Mouse (Mus musculus) midbrain, embryonic 13.5 days (tissue): Measurements from ENCODE around the gene Retnlb. TPM values are rescaled to one million over a fixed set of nuclear protein-coding genes. Genes with fewer than 3 reads are reported as not detected.
"Not testable (repeated sequence)": the region's sequence is repeated elsewhere in the genome, so short reads cannot be mapped to it uniquely, and the experiment has no call there.

Source experiments
- ATAC-seq: fragments of 200-750 bp; cut with Nextera tagmentation; 2 replicates; pipeline ENCODE4 v1.8.0; 2017; ENCODE audit warnings: mild to moderate bottlenecking, moderate TSS enrichment, moderate library complexity
- H3K27ac ChIP-seq: fragments of 300-500 bp; sonication (generic); 2 replicates; pipeline ENCODE4 v1.5.1; 2015; ENCODE audit warnings: inconsistent platforms, mild to moderate bottlenecking, moderate library complexity
- H3K27me3 ChIP-seq: fragments of 300-500 bp; sonication (generic); 2 replicates; pipeline ENCODE4 v1.6.1; 2015; ENCODE audit warnings: mild to moderate bottlenecking, inconsistent platforms
- H3K36me3 ChIP-seq: fragments of 300-500 bp; sonication (generic); 2 replicates; pipeline ENCODE4 v1.6.1; 2015; ENCODE audit warnings: mild to moderate bottlenecking, inconsistent platforms
- H3K4me1 ChIP-seq: fragments of 300-500 bp; sonication (generic); replicated peaks from 2 replicates; pipeline ENCODE4 v1.6.1; 2015; ENCODE audit warnings: inconsistent platforms
- H3K4me2 ChIP-seq: fragments of 300-500 bp; sonication (generic); replicated peaks from 2 replicates; pipeline ENCODE4 v1.6.1; 2015; ENCODE audit warnings: moderate library complexity, mild to moderate bottlenecking, inconsistent platforms
- H3K4me3 ChIP-seq: fragments of 300-500 bp; sonication (generic); replicated peaks from 2 replicates; pipeline ENCODE4 v1.5.1; 2015; ENCODE audit warnings: mild to moderate bottlenecking, inconsistent platforms
- H3K9ac ChIP-seq: fragments of 300-500 bp; sonication (generic); replicated peaks from 2 replicates; pipeline ENCODE4 v1.6.1; 2015; ENCODE audit warnings: mild to moderate bottlenecking, inconsistent platforms
- H3K9me3 ChIP-seq: fragments of 300-500 bp; sonication (generic); 2 replicates; pipeline ENCODE4 v1.6.1; 2016; ENCODE audit warnings: mild to moderate bottlenecking, inconsistent platforms
- WGBS: fragments of 180-500 bp; shearing (Covaris S2); methylation state at CpG from one replicate; pipeline ENCODE4 v1.1.7; 2015; 5-methylcytosine and 5-hydroxymethylcytosine counted together
- polyA plus RNA-seq: library from polyadenylated mRNA; unstranded; fragments of >200 nt; fragmentation: Nextera tagmentation; extraction: Ambion mirVana; gene quantifications from 2 replicates; pipeline ENCODE4 v1.2.1, GENCODE M21; 2015

The Retnlb gene
- polyA plus RNA-seq, 1 experiment from 2014 or later = not detected

DNA sequence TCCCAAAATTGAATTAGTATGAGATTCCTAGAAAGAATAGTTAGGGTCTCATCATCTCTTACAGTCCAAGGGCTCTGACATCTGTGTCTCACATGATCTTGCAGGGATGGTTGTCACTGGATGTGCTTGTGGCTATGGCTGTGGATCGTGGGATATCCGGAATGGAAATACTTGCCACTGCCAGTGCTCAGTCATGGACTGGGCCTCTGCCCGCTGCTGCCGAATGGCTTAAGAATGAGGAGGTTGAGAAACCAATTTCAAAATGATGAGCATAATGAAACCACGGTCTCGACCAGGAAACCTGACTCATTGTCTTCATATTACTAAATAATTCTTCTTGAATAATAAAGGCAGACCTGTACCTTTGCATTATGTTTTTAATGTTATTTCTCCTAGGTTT lies 1.9 kb downstream of the Retnlb start:
- no peak overlapping the region for H3K27ac ChIP-seq
- H3K4me3 ChIP-seq = no peak overlapping the region
- H3K4me2 ChIP-seq = no peak overlapping the region
- no peaks in the 10 kb centered on the region for H3K36me3 ChIP-seq
- H3K27me3 ChIP-seq = no peaks in the 10 kb centered on the region
- H3K9ac ChIP-seq = no peak overlapping the region
- no peaks in the 10 kb centered on the region for H3K9me3 ChIP-seq
- WGBS = 96% methylated on average over 6 of the region's 6 CpGs
- no peak for ATAC-seq
- H3K4me1 ChIP-seq = no peaks in the 10 kb centered on the region

DNA sequence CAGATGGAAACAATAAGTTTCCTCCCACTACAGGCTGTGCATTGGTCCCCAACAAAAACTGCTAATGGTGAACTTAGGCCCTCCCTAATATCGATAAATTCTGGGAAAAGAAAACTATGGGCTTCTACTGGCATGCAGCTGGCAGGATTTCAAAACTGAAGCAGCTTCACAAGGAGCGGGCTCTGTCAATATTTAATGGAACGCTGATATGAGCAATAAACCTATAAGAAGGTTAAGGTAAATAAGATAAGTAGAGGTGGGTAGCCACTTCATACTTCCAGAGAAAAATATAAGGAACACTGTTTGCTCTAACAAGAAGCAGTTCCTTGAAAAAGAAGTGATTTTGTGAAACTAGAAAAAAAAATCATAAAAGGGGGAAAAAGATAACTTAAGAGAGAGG lies 9.8 kb downstream of the Retnlb start:
- no peaks in the 10 kb centered on the region for H3K9me3 ChIP-seq
- H3K9ac ChIP-seq = no peak overlapping the region
- no peak for ATAC-seq
- no peak overlapping the region for H3K27ac ChIP-seq
- H3K27me3 ChIP-seq = no peaks in the 10 kb centered on the region
- no peak overlapping the region for H3K4me2 ChIP-seq
- H3K36me3 ChIP-seq = no peaks in the 10 kb centered on the region
- no peak overlapping the region for H3K4me3 ChIP-seq
- 85% methylated on average over 3 of the region's 3 CpGs for WGBS
- H3K4me1 ChIP-seq = no peaks in the 10 kb centered on the region

DNA sequence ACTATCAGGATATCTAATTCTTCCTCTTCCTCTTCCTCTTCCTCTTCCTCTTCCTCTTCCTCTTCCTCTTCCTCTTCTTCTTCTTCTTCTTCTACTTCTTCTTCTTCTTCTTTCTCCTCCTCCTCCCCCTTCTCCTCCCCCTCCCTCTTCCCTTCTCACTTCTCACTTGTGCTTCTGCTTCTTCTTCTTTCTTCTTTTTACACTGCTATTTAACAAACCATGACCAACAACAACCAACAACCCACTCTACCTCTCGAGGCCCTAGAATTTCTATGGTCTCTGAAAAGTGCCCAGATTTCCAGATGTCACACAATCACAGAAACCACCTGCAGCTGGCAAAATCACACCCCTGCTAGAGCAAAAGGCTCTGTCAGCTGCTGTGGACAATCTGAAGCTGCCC lies 11.0 kb downstream of the Retnlb start:
- no peak overlapping the region for H3K27ac ChIP-seq
- no peak overlapping the region for H3K4me3 ChIP-seq
- no peak for ATAC-seq
- H3K4me1 ChIP-seq = no peaks in the 10 kb centered on the region
- no peaks in the 10 kb centered on the region for H3K36me3 ChIP-seq
- 74% methylated on average over 1 of the region's 1 CpGs for WGBS
- H3K9me3 ChIP-seq = no peaks in the 10 kb centered on the region
- H3K9ac ChIP-seq = no peak overlapping the region
- no peak overlapping the region for H3K4me2 ChIP-seq
- H3K27me3 ChIP-seq = no peaks in the 10 kb centered on the region

GRCm38 (mm10) chr16:48829060-48829459 lies 12.4 kb downstream of the Retnlb start:
- Histone ChIP-seq H3K36me3 (no peaks in the 10 kb centered on the region), H3K4me3 (no peak overlapping the region), H3K4me2 (no peak overlapping the region), H3K9ac (no peak overlapping the region), H3K4me1 (no peaks in the 10 kb centered on the region), H3K9me3 (no peaks in the 10 kb centered on the region), H3K27ac (no peak overlapping the region), H3K27me3 (no peaks in the 10 kb centered on the region)
- no peak for ATAC-seq
- WGBS = 84% methylated on average over 4 of the region's 4 CpGs

DNA sequence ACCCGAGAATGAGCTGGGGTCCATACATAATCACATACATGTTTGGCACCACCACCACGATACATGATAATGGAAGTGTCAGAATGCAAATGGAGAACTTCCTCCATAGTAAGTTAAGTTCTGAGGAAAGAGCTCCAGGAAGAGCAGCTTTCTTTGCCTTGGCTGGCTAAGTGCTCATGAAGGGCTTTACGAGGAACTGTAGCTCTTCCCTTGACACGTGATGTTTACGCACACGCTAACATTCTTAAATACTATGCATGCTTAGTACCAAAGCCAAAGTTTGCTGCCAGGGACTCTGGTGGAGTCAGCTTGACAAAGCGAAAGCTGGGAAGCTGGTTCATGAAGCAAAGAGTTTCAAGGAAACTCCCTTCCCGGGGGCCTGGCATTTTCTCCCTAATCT lies 15.4 kb downstream of the Retnlb start:
- Histone ChIP-seq H3K9me3 (no peaks in the 10 kb centered on the region), H3K4me1 (no peaks in the 10 kb centered on the region), H3K27ac (no peak overlapping the region), H3K4me2 (no peak overlapping the region), H3K9ac (no peak overlapping the region), H3K4me3 (no peak overlapping the region), H3K27me3 (no peaks in the 10 kb centered on the region), H3K36me3 (no peaks in the 10 kb centered on the region)
- no peak for ATAC-seq
- 85% methylated on average over 8 of the region's 8 CpGs for WGBS

- WGBS = 82% methylated on average over 1 of the region's 1 CpGs
- H3K9me3 ChIP-seq, H3K4me2 ChIP-seq, H3K27me3 ChIP-seq, H3K27ac ChIP-seq, H3K4me3 ChIP-seq, H3K4me1 ChIP-seq, H3K9ac ChIP-seq, ATAC-seq, H3K36me3 ChIP-seq: not testable (repeated sequence)
These were observed 17.0 kb downstream of the Retnlb start for GRCm38 (mm10) chr16:48833626-48834025.

DNA sequence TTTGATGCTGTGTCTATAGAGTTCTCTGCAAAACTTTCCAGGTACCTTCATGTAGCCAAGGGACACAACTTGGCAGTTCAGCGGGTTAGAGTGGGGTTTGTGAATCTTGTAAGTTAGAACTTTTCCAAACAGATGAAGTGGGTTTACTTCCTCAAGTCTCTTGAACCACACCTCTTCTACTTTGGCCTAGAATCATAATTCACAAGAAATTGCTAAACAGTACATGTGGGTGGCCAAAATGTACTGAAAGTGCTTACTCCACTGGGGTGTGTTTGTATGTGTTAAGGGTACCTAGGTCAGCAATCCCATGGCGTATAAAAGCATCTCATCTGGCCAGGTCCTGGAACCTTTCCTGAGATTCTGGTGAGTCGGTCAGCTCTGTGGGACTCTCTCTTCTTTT lies 25.6 kb downstream of the Retnlb start, which contains the start of gene Retnla:
Retnla (plus strand) TSS at position 286 of the 400 bp plus-strand sequence.
- H3K4me2 ChIP-seq = no peak within 1 kb of the TSS
- WGBS = 89% methylated on average over 3 of the region's 3 CpGs
- no peaks in the 10 kb centered on the region for H3K9me3 ChIP-seq
- H3K4me1 ChIP-seq = no peaks in the 10 kb centered on the region
- no peak within 1 kb of the TSS for H3K9ac ChIP-seq
- no peak within 1 kb of the TSS for H3K4me3 ChIP-seq
- H3K36me3 ChIP-seq = no peaks in the 10 kb centered on the region
- no peaks in the 10 kb centered on the region for H3K27me3 ChIP-seq
- no peak within 1 kb of the TSS for H3K27ac ChIP-seq
- no peak for ATAC-seq

DNA sequence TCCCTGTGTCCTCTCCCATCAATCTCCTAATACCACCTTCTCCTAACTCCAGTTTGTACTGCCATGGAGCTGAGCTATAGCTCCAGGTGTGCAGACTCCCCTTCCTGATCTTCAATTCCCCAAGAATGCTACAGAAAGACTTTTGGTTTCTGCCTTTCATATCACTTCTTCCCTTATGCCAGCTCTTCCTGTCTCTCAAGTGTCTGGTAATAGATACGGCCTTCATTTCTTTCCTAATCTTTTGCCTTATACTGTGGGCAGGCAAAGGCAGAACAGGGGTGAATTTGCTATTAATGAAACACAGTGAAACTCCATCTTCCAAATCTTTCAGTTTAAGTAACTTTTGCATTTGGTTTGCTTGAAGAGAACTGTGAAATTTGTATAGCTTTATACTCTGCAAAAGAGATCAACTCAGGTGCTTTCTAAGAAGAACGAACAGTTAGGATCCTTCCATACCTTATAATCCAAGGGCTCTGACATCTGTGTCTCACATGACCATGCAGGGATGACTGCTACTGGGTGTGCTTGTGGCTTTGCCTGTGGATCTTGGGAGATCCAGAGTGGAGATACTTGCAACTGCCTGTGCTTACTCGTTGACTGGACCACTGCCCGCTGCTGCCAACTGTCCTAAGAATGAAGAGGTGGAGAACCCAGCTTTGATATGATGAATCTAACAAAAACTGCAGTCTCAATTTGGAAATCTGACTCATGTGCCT lies 27.2 kb downstream of the Retnlb start:
- no peak for ATAC-seq
- H3K4me1 ChIP-seq = no peaks in the 10 kb centered on the region
- WGBS = 91% methylated on average over 4 of the region's 4 CpGs
- no peak overlapping the region for H3K4me3 ChIP-seq
- H3K4me2 ChIP-seq = no peak overlapping the region
- H3K9ac ChIP-seq = no peak overlapping the region
- no peak overlapping the region for H3K27ac ChIP-seq
- H3K9me3 ChIP-seq = no peaks in the 10 kb centered on the region
- no peaks in the 10 kb centered on the region for H3K36me3 ChIP-seq
- no peaks in the 10 kb centered on the region for H3K27me3 ChIP-seq

GRCm38 (mm10) chr16:48865004-48865403 lies 48.3 kb downstream of the Retnlb start:
- H3K4me3 ChIP-seq, H3K4me1 ChIP-seq, H3K27ac ChIP-seq, H3K9ac ChIP-seq, H3K4me2 ChIP-seq, H3K36me3 ChIP-seq, H3K9me3 ChIP-seq, ATAC-seq, H3K27me3 ChIP-seq: not testable (repeated sequence)
- 89% methylated on average over 1 of the region's 1 CpGs for WGBS

- 68% methylated on average over 2 of the region's 2 CpGs for WGBS
- no peak for ATAC-seq
- no peak overlapping the region for H3K4me2 ChIP-seq
These were observed 51.0 kb downstream of the Retnlb start for GRCm38 (mm10) chr16:48867690-48868089.

More at GRCm38 (mm10) chr16:48867690-48868089, 51.0 kb downstream of the Retnlb start:
- Histone ChIP-seq H3K9ac (no peak overlapping the region), H3K36me3 (no peaks in the 10 kb centered on the region), H3K4me1 (no peaks in the 10 kb centered on the region), H3K27ac (no peak overlapping the region), H3K27me3 (no peaks in the 10 kb centered on the region), H3K9me3 (no peaks in the 10 kb centered on the region), H3K4me3 (no peak overlapping the region)

Other genes with a start within 250 kb of the Retnlb start
- 0.03 TPM in 1 of 2 replicates, not detected in the other for gene Trat1, start 44.8 kb upstream of the Retnlb start, polyA plus RNA-seq
- not detected in 2 replicates for gene Retnla, start 25.7 kb downstream of the Retnlb start, polyA plus RNA-seq
- gene Retnlg, start 55.8 kb downstream of the Retnlb start, polyA plus RNA-seq = 0.87 TPM in 1 of 2 replicates, not detected in the other
- gene Dzip3, start 177.3 kb downstream of the Retnlb start, polyA plus RNA-seq = 50.8 and 52.9 TPM in 2 replicates
- 14.9 and 18.3 TPM in 2 replicates for gene Cip2a, start 177.3 kb downstream of the Retnlb start, polyA plus RNA-seq
- 0.04 TPM in 1 of 2 replicates, not detected in the other for gene Myh15, start 240.6 kb downstream of the Retnlb start, polyA plus RNA-seq